Mouse (Mus musculus): ENCODE measurements around the gene Ehbp1. TPM values are rescaled to one million over a fixed set of nuclear protein-coding genes. Genes with fewer than 3 reads are reported as not detected.

The Ehbp1 gene
- polyA plus RNA-seq, 1 experiment, result 2.5 TPM

GRCm38 (mm10) chr11:22327302-22327910 is 14.7 kb downstream of the Ehbp1 start:
- TF ChIP-seq CTCF (conservative IDR thresholded peaks at IDR 0.05; ENCODE audit: insufficient read depth, insufficient read length, low read depth, low read length) (no peak), POLR2A (IDR thresholded peaks at IDR 0.05; ENCODE audit: low read depth, low read length) (no peak)
- Histone ChIP-seq H3K4me1 (ENCODE audit: control insufficient read depth, insufficient read depth, low read length) (no peaks in the 10 kb centered on the region), H3K27me3 (replicated peaks; ENCODE audit: control insufficient read depth, insufficient read depth, low read length) (no peaks in the 10 kb centered on the region), H3K27ac (ENCODE audit: insufficient read depth, low read depth, low read length) (no peak overlapping the region), H3K36me3 (ENCODE audit: control insufficient read depth, insufficient read depth, low read length) (no peaks in the 10 kb centered on the region), H3K4me3 (ENCODE audit: insufficient read depth, low read depth, low read length) (no peak overlapping the region)
- 94% methylated on average over 2 of the region's 2 CpGs for WGBS
- no peak for DNase-seq

- TF ChIP-seq POLR2A (IDR thresholded peaks at IDR 0.05; ENCODE audit: low read depth, low read length) (no peak), CTCF (conservative IDR thresholded peaks at IDR 0.05; ENCODE audit: insufficient read depth, insufficient read length, low read depth, low read length) (no peak)
- whole genome bisulfite sequencing, result 84% methylated on average over 6 of the region's 6 CpGs
- Histone ChIP-seq H3K4me3 (ENCODE audit: insufficient read depth, low read depth, low read length) (no peak overlapping the region), H3K4me1 (ENCODE audit: control insufficient read depth, insufficient read depth, low read length) (no peaks in the 10 kb centered on the region), H3K27ac (ENCODE audit: insufficient read depth, low read depth, low read length) (no peak overlapping the region), H3K36me3 (ENCODE audit: control insufficient read depth, insufficient read depth, low read length) (no peaks in the 10 kb centered on the region), H3K27me3 (replicated peaks; ENCODE audit: control insufficient read depth, insufficient read depth, low read length) (no peaks in the 10 kb centered on the region)
- DNase-seq, result no peak
These were observed 24.2 kb downstream of the Ehbp1 start for GRCm38 (mm10) chr11:22317824-22318411.

- no peaks in the 10 kb centered on the region for H3K4me1 ChIP-seq (ENCODE audit: control insufficient read depth, insufficient read depth, low read length)
- H3K4me3 ChIP-seq (ENCODE audit: insufficient read depth, low read depth, low read length), result no peak overlapping the region
- no peaks in the 10 kb centered on the region for H3K36me3 ChIP-seq (ENCODE audit: control insufficient read depth, insufficient read depth, low read length)
- TF ChIP-seq CTCF (conservative IDR thresholded peaks at IDR 0.05; ENCODE audit: insufficient read depth, insufficient read length, low read depth, low read length), result peak; percentile 52
- no peak for TF ChIP-seq POLR2A (IDR thresholded peaks at IDR 0.05; ENCODE audit: low read depth, low read length)
- H3K27ac ChIP-seq (ENCODE audit: insufficient read depth, low read depth, low read length), result no peak overlapping the region
- DNase-seq, result peak; percentile 15
- WGBS, result 92% methylated on average over 1 of the region's 1 CpGs
- no peaks in the 10 kb centered on the region for H3K27me3 ChIP-seq (replicated peaks; ENCODE audit: control insufficient read depth, insufficient read depth, low read length)
These were observed 26.3 kb downstream of the Ehbp1 start for GRCm38 (mm10) chr11:22315801-22316200.

- Histone ChIP-seq H3K36me3 (ENCODE audit: control insufficient read depth, insufficient read depth, low read length) (no peaks in the 10 kb centered on the region), H3K27ac (ENCODE audit: insufficient read depth, low read depth, low read length) (no peak overlapping the region), H3K4me1 (ENCODE audit: control insufficient read depth, insufficient read depth, low read length) (no peaks in the 10 kb centered on the region), H3K4me3 (ENCODE audit: insufficient read depth, low read depth, low read length) (no peak overlapping the region), H3K27me3 (replicated peaks; ENCODE audit: control insufficient read depth, insufficient read depth, low read length) (no peaks in the 10 kb centered on the region)
- DNase-seq, result no peak
- TF ChIP-seq CTCF (conservative IDR thresholded peaks at IDR 0.05; ENCODE audit: insufficient read depth, insufficient read length, low read depth, low read length), result no peak
- TF ChIP-seq POLR2A (IDR thresholded peaks at IDR 0.05; ENCODE audit: low read depth, low read length), result no peak
- WGBS, result 74% methylated on average over 6 of the region's 6 CpGs
These were observed 40.9 kb downstream of the Ehbp1 start for GRCm38 (mm10) chr11:22301164-22301563.

- Histone ChIP-seq H3K4me1 (ENCODE audit: control insufficient read depth, insufficient read depth, low read length) (no peaks in the 10 kb centered on the region; the same call in 1 of the 2 replicates), H3K27me3 (replicated peaks; ENCODE audit: control insufficient read depth, insufficient read depth, low read length) (no peaks in the 10 kb centered on the region), H3K27ac (ENCODE audit: insufficient read depth, low read depth, low read length) (no peak overlapping the region), H3K4me3 (ENCODE audit: insufficient read depth, low read depth, low read length) (no peak overlapping the region), H3K36me3 (ENCODE audit: control insufficient read depth, insufficient read depth, low read length) (no peaks in the 10 kb centered on the region)
- no peak for TF ChIP-seq POLR2A (IDR thresholded peaks at IDR 0.05; ENCODE audit: low read depth, low read length)
- no peak for TF ChIP-seq CTCF (conservative IDR thresholded peaks at IDR 0.05; ENCODE audit: insufficient read depth, insufficient read length, low read depth, low read length)
- no peak for DNase-seq
These were observed 52.9 kb downstream of the Ehbp1 start for GRCm38 (mm10) chr11:22289164-22289563.

GRCm38 (mm10) chr11:22287513-22287900 is 54.6 kb downstream of the Ehbp1 start:
- H3K4me1 ChIP-seq (ENCODE audit: control insufficient read depth, insufficient read depth, low read length), result no peaks in the 10 kb centered on the region; the same call in 1 of the 2 replicates
- peak overlapping the region; percentile 93 for H3K27ac ChIP-seq (ENCODE audit: insufficient read depth, low read depth, low read length)
- H3K27me3 ChIP-seq (replicated peaks; ENCODE audit: control insufficient read depth, insufficient read depth, low read length), result no peaks in the 10 kb centered on the region
- DNase-seq, result no peak
- TF ChIP-seq POLR2A (IDR thresholded peaks at IDR 0.05; ENCODE audit: low read depth, low read length) (no peak), CTCF (conservative IDR thresholded peaks at IDR 0.05; ENCODE audit: insufficient read depth, insufficient read length, low read depth, low read length) (no peak)
- peak overlapping the region; percentile 89 for H3K4me3 ChIP-seq (ENCODE audit: insufficient read depth, low read depth, low read length)
- H3K36me3 ChIP-seq (ENCODE audit: control insufficient read depth, insufficient read depth, low read length), result no peaks in the 10 kb centered on the region
- WGBS, result 1% methylated on average over 6 of the region's 6 CpGs

GRCm38 (mm10) chr11:22286885-22287512 is 55.1 kb downstream of the Ehbp1 start:
- whole genome bisulfite sequencing, result 2% methylated on average over 41 of the region's 43 CpGs

More at GRCm38 (mm10) chr11:22286885-22287512, 55.1 kb downstream of the Ehbp1 start:
- no peaks in the 10 kb centered on the region for H3K27me3 ChIP-seq (replicated peaks; ENCODE audit: control insufficient read depth, insufficient read depth, low read length)
- peak; percentile 98 for DNase-seq
- no peaks in the 10 kb centered on the region for H3K36me3 ChIP-seq (ENCODE audit: control insufficient read depth, insufficient read depth, low read length)
- TF ChIP-seq POLR2A (IDR thresholded peaks at IDR 0.05; ENCODE audit: low read depth, low read length), result peak; percentile 91
- TF ChIP-seq CTCF (conservative IDR thresholded peaks at IDR 0.05; ENCODE audit: insufficient read depth, insufficient read length, low read depth, low read length), result no peak
- no peaks in the 10 kb centered on the region; the same call in 1 of the 2 replicates for H3K4me1 ChIP-seq (ENCODE audit: control insufficient read depth, insufficient read depth, low read length)
- H3K27ac ChIP-seq (ENCODE audit: insufficient read depth, low read depth, low read length), result peak overlapping the region; percentile 93
- peak overlapping the region; percentile 89 for H3K4me3 ChIP-seq (ENCODE audit: insufficient read depth, low read depth, low read length)

Data from kidney, adult 2 months (tissue).